Comparison of ENCODE assay signal across 7 mouse cellular contexts in genomic region chr1:155812581-155813499, GRCm38 (mm10). TPM values are rescaled to one million over a fixed set of nuclear protein-coding genes. Genes with fewer than 3 reads are reported as not detected.
DNase-seq lines count a peak whose midpoint lies in the region; ATAC-seq lines count a peak whose summit lies in the region.

Gene Qsox1 (minus strand): TSS chr1:155812889.

- peak; percentile 92 for DNase-seq in adrenal gland, postnatal 10 days
- peak; percentile 94 for DNase-seq in embryonic facial prominence, embryonic 10.5 days (ENCODE audit: low spot score)
- DNase-seq in kidney, adult 11 months: peak; percentile 83
- peak; percentile 90 for DNase-seq in limb, embryonic 10.5 days (ENCODE audit: low spot score)
- peak; percentile 94 for DNase-seq in spleen, adult 12 weeks (ENCODE audit: low spot score)

- H3K9me3 ChIP-seq in embryonic facial prominence, embryonic 10.5 days: no peaks in the 10 kb centered on the region
- no peaks in the 10 kb centered on the region for H3K9me3 ChIP-seq in limb, embryonic 10.5 days (replicated peaks)
- no peaks in the 10 kb centered on the region for H3K9me3 ChIP-seq in midbrain, embryonic 13.5 days

- H3K27me3 ChIP-seq in embryonic facial prominence, embryonic 10.5 days (replicated peaks; ENCODE audit: low read depth, poor library complexity, severe bottlenecking): peaks cover 16% of the 10 kb centered on the region
- H3K27me3 ChIP-seq in limb, embryonic 10.5 days (ENCODE audit: low read depth, poor library complexity, severe bottlenecking): no peaks in the 10 kb centered on the region
- H3K27me3 ChIP-seq in midbrain, embryonic 13.5 days: peaks cover 15% of the 10 kb centered on the region

- peaks cover 28% of the 10 kb centered on the region for H3K4me1 ChIP-seq in embryonic facial prominence, embryonic 10.5 days
- peaks cover 31% of the 10 kb centered on the region for H3K4me1 ChIP-seq in limb, embryonic 10.5 days
- peaks cover 29% of the 10 kb centered on the region for H3K4me1 ChIP-seq in midbrain, embryonic 13.5 days (replicated peaks)

- WGBS in embryonic facial prominence, embryonic 10.5 days: under 1% methylated on average over 67 of the region's 67 CpGs
- 1% methylated on average over 67 of the region's 67 CpGs for WGBS in limb, embryonic 10.5 days
- 1% methylated on average over 67 of the region's 67 CpGs for WGBS in midbrain, embryonic 13.5 days

- peak; percentile 84 for ATAC-seq in granulocyte monocyte progenitor cell, adult 5-6 weeks (replicated peaks; ENCODE audit: poor library complexity, severe bottlenecking)
- ATAC-seq in midbrain, embryonic 13.5 days: peak; percentile 96

- H3K27ac ChIP-seq in embryonic facial prominence, embryonic 10.5 days (replicated peaks): peak within 1 kb of the TSS; percentile 74
- H3K27ac ChIP-seq in limb, embryonic 10.5 days: peak within 1 kb of the TSS; percentile 85
- H3K27ac ChIP-seq in midbrain, embryonic 13.5 days: peak within 1 kb of the TSS; percentile 55; the same call in 1 of the 2 replicates

- H3K4me2 ChIP-seq in midbrain, embryonic 13.5 days (replicated peaks): peak within 1 kb of the TSS; percentile 74

- peak within 1 kb of the TSS; percentile 75 for H3K9ac ChIP-seq in midbrain, embryonic 13.5 days (replicated peaks)

- peak within 1 kb of the TSS; percentile 75 for H3K4me3 ChIP-seq in embryonic facial prominence, embryonic 10.5 days
- peak within 1 kb of the TSS; percentile 79 for H3K4me3 ChIP-seq in limb, embryonic 10.5 days
- H3K4me3 ChIP-seq in midbrain, embryonic 13.5 days (replicated peaks): peak within 1 kb of the TSS; percentile 80

- H3K36me3 ChIP-seq in embryonic facial prominence, embryonic 10.5 days (replicated peaks): no peaks in the 10 kb centered on the region
- 0 out of 2 replicates have a peak, but pooled peaks cover 4% of the 10 kb centered on the region for H3K36me3 ChIP-seq in limb, embryonic 10.5 days
- no peaks in the 10 kb centered on the region for H3K36me3 ChIP-seq in midbrain, embryonic 13.5 days

RNA-seq across cellular contexts. Expression of gene Qsox1, which starts in this region (rescaled TPM):
- 10 to 100 TPM; 54.5 to 79.0 TPM for total RNA-seq in adrenal gland, postnatal 10 days (2021)
- 14.8 and 14.9 TPM in 2 replicates for polyA plus RNA-seq in embryonic facial prominence, embryonic 10.5 days (2016; fragmentation: Nextera tagmentation; extraction: Ambion mirVana)
- total RNA-seq in granulocyte monocyte progenitor cell, adult 5-6 weeks (2014; fragmentation: Nextera tagmentation): 15.0 and 20.9 TPM in 2 replicates
- 22.4 and 23.3 TPM in 2 replicates for total RNA-seq in granulocyte monocyte progenitor cell, adult 5-6 weeks (2017)
- 12.7 and 17.2 TPM in 2 replicates for polyA plus RNA-seq in limb, embryonic 10.5 days (2016; fragmentation: Nextera tagmentation; extraction: Ambion mirVana)
- polyA plus RNA-seq in midbrain, embryonic 13.5 days (2015; fragmentation: Nextera tagmentation; extraction: Ambion mirVana): 18.0 and 21.1 TPM in 2 replicates

Comparison
In these comparisons a context has a peak if more than half of its experiments do, and no peak if none do; other contexts are left out.
1. Peak in every context shown above with its lines: DNase-seq, ATAC-seq, H3K4me3 ChIP-seq and H3K27ac ChIP-seq.